Mouse (Mus musculus) brain, embryonic 14.5 days (tissue): ENCODE measurements around the gene Stt3a.

Source experiments
- CTCF ChIP-seq: fragments of 200-500 bp; IDR thresholded peaks from 2 replicates; pipeline ENCODE4 v1.5.1; 2012; ENCODE audit warnings: inconsistent platforms, mild to moderate bottlenecking, moderate library complexity, borderline replicate concordance; ENCODE audit not compliant: insufficient read depth, insufficient read length; ENCODE audit errors: extremely low read depth
- POLR2A ChIP-seq: fragments of 200-500 bp; IDR thresholded peaks from 2 replicates; pipeline ENCODE4 v1.6.1; 2012; ENCODE audit warnings: mild to moderate bottlenecking, inconsistent platforms, borderline replicate concordance; ENCODE audit not compliant: poor library complexity, insufficient read depth, insufficient read length, severe bottlenecking; ENCODE audit errors: extremely low read depth

DNA sequence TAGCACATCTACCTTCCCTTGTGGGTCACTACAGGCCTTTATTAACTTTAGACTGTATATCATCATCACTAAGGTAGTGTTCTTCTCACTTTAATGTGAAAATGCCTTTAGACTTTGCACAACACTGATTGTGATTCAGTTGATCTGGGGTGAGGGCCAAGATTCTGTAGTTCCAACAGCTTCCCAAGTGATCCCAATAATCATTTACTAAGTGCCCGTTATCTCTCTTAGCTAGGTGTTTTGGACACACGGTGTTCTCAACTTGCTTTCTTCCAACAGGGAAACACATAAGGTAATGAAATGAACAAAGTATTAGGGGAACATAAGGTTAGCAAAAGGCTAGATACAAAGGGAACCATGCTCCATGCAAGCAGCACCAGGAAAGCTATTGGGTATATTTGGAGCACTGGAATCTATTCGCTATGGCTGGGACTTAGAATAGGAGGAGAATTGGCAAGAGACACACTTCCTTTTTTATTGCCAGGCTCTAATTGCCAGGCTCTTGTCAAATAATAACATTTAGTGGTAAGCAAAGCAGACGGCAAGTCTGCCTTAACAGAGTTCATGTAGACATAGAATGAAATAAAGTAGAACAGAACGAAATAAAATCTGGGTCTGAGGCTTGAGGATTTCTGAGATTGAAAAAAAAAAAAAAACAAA, 40.8 kb upstream of the Stt3a start:
- TF ChIP-seq CTCF, result no peak
- TF ChIP-seq POLR2A, result no peak
